Mouse (Mus musculus) kidney, adult 2 months (tissue): ENCODE results near the gene Aacs. TPM values are rescaled to one million over a fixed set of nuclear protein-coding genes. Genes with fewer than 3 reads are reported as not detected.

Source experiments
- DNase-seq: peaks from one replicate; pipeline ENCODE4 v3.0.0; 2021
- H3K27ac ChIP-seq: fragments of 200-500 bp; 2 replicates; pipeline ENCODE4 v1.5.1; 2012; ENCODE audit warnings: low read depth, low read length, control low read depth, inconsistent platforms; ENCODE audit not compliant: insufficient read depth
- H3K27me3 ChIP-seq: fragments of 200-500 bp; replicated peaks from 2 replicates; pipeline ENCODE4 v1.6.1; 2012; ENCODE audit warnings: mild to moderate bottlenecking, moderate library complexity, low read length, inconsistent platforms; ENCODE audit not compliant: control insufficient read depth, insufficient read depth
- H3K36me3 ChIP-seq: fragments of 200-500 bp; 2 replicates; pipeline ENCODE4 v1.6.1; 2012; ENCODE audit warnings: mild to moderate bottlenecking, moderate library complexity, low read length, inconsistent platforms; ENCODE audit not compliant: control insufficient read depth, insufficient read depth
- H3K4me1 ChIP-seq: fragments of 200-500 bp; 2 replicates; pipeline ENCODE4 v1.6.1; 2011; ENCODE audit warnings: low read length; ENCODE audit not compliant: control insufficient read depth, insufficient read depth
- H3K4me3 ChIP-seq: fragments of 200-500 bp; 2 replicates; pipeline ENCODE4 v1.5.1; 2011; ENCODE audit warnings: mild to moderate bottlenecking, low read depth, low read length, control low read depth; ENCODE audit not compliant: insufficient read depth
- CTCF ChIP-seq: fragments of 200-500 bp; conservative IDR thresholded peaks from 2 replicates; pipeline ENCODE4 v1.5.1; 2011; ENCODE audit warnings: low read depth, mild to moderate bottlenecking, control low read depth, low read length, moderate library complexity, mixed read lengths; ENCODE audit not compliant: insufficient read depth, insufficient read length
- POLR2A ChIP-seq: fragments of 200-500 bp; IDR thresholded peaks from one replicate; pipeline ENCODE4 v1.6.1; 2011; ENCODE audit warnings: low read depth, low read length, control low read depth
- WGBS: fragments of 180-500 bp; shearing (Covaris S2); methylation state at CpG from one replicate; pipeline ENCODE4 v1.1.7; 2018; 5-methylcytosine and 5-hydroxymethylcytosine counted together
- polyA plus RNA-seq: library from polyadenylated mRNA; depleted of rRNA; stranded (reverse); fragments of >200 nt; gene quantifications from 2 replicates; pipeline ENCODE4 v1.2.3, GENCODE M21; 2012

Gene Aacs
- polyA plus RNA-seq, 1 experiment: 102 TPM

GRCm38 (mm10) chr5:125441234-125442114, 34.1 kb upstream of the Aacs start, which contains the start of gene Bri3bp:
Gene Bri3bp (plus strand): TSS chr5:125441568.
- TF ChIP-seq CTCF (no peak), POLR2A (no peak)
- H3K27me3 ChIP-seq: no peaks in the 10 kb centered on the region
- WGBS: 1% methylated on average over 95 of the region's 97 CpGs
- peak within 1 kb of the TSS; percentile 6; the same call in 1 of the 2 replicates for H3K27ac ChIP-seq
- H3K36me3 ChIP-seq: no peaks in the 10 kb centered on the region
- H3K4me1 ChIP-seq: peaks cover 6% of the 10 kb centered on the region; the same call in 1 of the 2 replicates
- H3K4me3 ChIP-seq: peak within 1 kb of the TSS; percentile 92
- peak; percentile 61 for DNase-seq

- peak overlapping the region; percentile 92 for H3K4me3 ChIP-seq
- TF ChIP-seq POLR2A: no peak
- no peak for TF ChIP-seq CTCF
- H3K36me3 ChIP-seq: no peaks in the 10 kb centered on the region
- peaks cover 6% of the 10 kb centered on the region; the same call in 1 of the 2 replicates for H3K4me1 ChIP-seq
- no peak overlapping the region for H3K27ac ChIP-seq
- WGBS: 36% methylated on average over 27 of the region's 27 CpGs
- peak; percentile 30 for DNase-seq
- no peaks in the 10 kb centered on the region for H3K27me3 ChIP-seq
These were observed 33.2 kb upstream of the Aacs start for GRCm38 (mm10) chr5:125442136-125442995.

GRCm38 (mm10) chr5:125443335-125443734, 32.3 kb upstream of the Aacs start:
- Histone ChIP-seq H3K27me3 (no peaks in the 10 kb centered on the region), H3K4me1 (peaks cover 6% of the 10 kb centered on the region; the same call in 1 of the 2 replicates), H3K4me3 (no peak overlapping the region), H3K36me3 (no peaks in the 10 kb centered on the region), H3K27ac (no peak overlapping the region)
- 86% methylated on average over 5 of the region's 5 CpGs for WGBS
- DNase-seq: no peak
- TF ChIP-seq POLR2A (no peak), CTCF (0 out of 2 replicates have a peak, but pooled peaks have one; percentile 22)

- DNase-seq: no peak
- H3K4me3 ChIP-seq: no peak overlapping the region
- H3K27ac ChIP-seq: no peak overlapping the region
- peaks cover 6% of the 10 kb centered on the region; the same call in 1 of the 2 replicates for H3K4me1 ChIP-seq
- no peak for TF ChIP-seq CTCF
- no peak for TF ChIP-seq POLR2A
- H3K27me3 ChIP-seq: no peaks in the 10 kb centered on the region
- H3K36me3 ChIP-seq: no peaks in the 10 kb centered on the region
- WGBS: 83% methylated on average over 3 of the region's 3 CpGs
These were observed 31.7 kb upstream of the Aacs start for GRCm38 (mm10) chr5:125443915-125444314.

GRCm38 (mm10) chr5:125444554-125444953, 31.1 kb upstream of the Aacs start:
- TF ChIP-seq CTCF (no peak), POLR2A (no peak)
- 93% methylated on average over 4 of the region's 4 CpGs for WGBS
- Histone ChIP-seq H3K4me1 (peaks cover 6% of the 10 kb centered on the region; the same call in 1 of the 2 replicates), H3K36me3 (no peaks in the 10 kb centered on the region), H3K27ac (no peak overlapping the region), H3K27me3 (no peaks in the 10 kb centered on the region), H3K4me3 (no peak overlapping the region)
- DNase-seq: no peak

GRCm38 (mm10) chr5:125446344-125446743, 29.3 kb upstream of the Aacs start:
- no peak for DNase-seq
- Histone ChIP-seq H3K4me1 (peaks cover 6% of the 10 kb centered on the region; the same call in 1 of the 2 replicates), H3K4me3 (no peak overlapping the region), H3K27ac (no peak overlapping the region), H3K36me3 (no peaks in the 10 kb centered on the region), H3K27me3 (no peaks in the 10 kb centered on the region)
- TF ChIP-seq POLR2A: no peak
- no peak for TF ChIP-seq CTCF
- WGBS: 74% methylated on average over 7 of the region's 7 CpGs

GRCm38 (mm10) chr5:125448026-125448425, 27.6 kb upstream of the Aacs start:
- Histone ChIP-seq H3K27me3 (no peaks in the 10 kb centered on the region), H3K27ac (no peak overlapping the region), H3K36me3 (no peaks in the 10 kb centered on the region), H3K4me1 (no peaks in the 10 kb centered on the region), H3K4me3 (no peak overlapping the region)
- no peak for TF ChIP-seq CTCF
- WGBS: 76% methylated on average over 3 of the region's 3 CpGs
- no peak for DNase-seq
